Mouse (Mus musculus) hindbrain, embryonic 12.5 days (tissue): ENCODE results near the gene Copg2. TPM values are rescaled to one million over a fixed set of nuclear protein-coding genes. Genes with fewer than 3 reads are reported as not detected.

Experiments used
- ATAC-seq: fragments of 200-750 bp; cut with Nextera tagmentation; 2 replicates; pipeline ENCODE4 v1.8.0; 2017; ENCODE audit warnings: moderate TSS enrichment; ENCODE audit not compliant: low FRiP score
- H3K27ac ChIP-seq: fragments of 300-500 bp; sonication (generic); 2 replicates; pipeline ENCODE4 v1.5.1; 2016; ENCODE audit warnings: mild to moderate bottlenecking
- H3K27me3 ChIP-seq: fragments of 300-500 bp; sonication (generic); 2 replicates; pipeline ENCODE4 v1.6.1; 2016; ENCODE audit warnings: mild to moderate bottlenecking
- H3K36me3 ChIP-seq: fragments of 300-500 bp; sonication (generic); 2 replicates; pipeline ENCODE4 v1.6.1; 2016; ENCODE audit warnings: mild to moderate bottlenecking
- H3K4me1 ChIP-seq: fragments of 300-500 bp; sonication (generic); 2 replicates; pipeline ENCODE4 v1.6.1; 2016
- H3K4me2 ChIP-seq: fragments of 300-500 bp; sonication (generic); replicated peaks from 2 replicates; pipeline ENCODE4 v1.6.1; 2016; ENCODE audit warnings: mild to moderate bottlenecking
- H3K4me3 ChIP-seq: fragments of 300-500 bp; sonication (generic); 2 replicates; pipeline ENCODE4 v1.5.1; 2016; ENCODE audit warnings: mild to moderate bottlenecking
- H3K9ac ChIP-seq: fragments of 300-500 bp; sonication (generic); 2 replicates; pipeline ENCODE4 v1.6.1; 2016; ENCODE audit warnings: mild to moderate bottlenecking, moderate library complexity
- H3K9me3 ChIP-seq: fragments of 300-500 bp; sonication (generic); replicated peaks from 2 replicates; pipeline ENCODE4 v1.6.1; 2016; ENCODE audit warnings: mild to moderate bottlenecking
- WGBS: fragments of 180-500 bp; shearing (Covaris S2); methylation state at CpG from one replicate; pipeline ENCODE4 v1.1.7; 2016; 5-methylcytosine and 5-hydroxymethylcytosine counted together
- polyA plus RNA-seq: library from polyadenylated mRNA; unstranded; fragments of >200 nt; fragmentation: Nextera tagmentation; extraction: Ambion mirVana; gene quantifications from 2 replicates; pipeline ENCODE4 v1.2.1, GENCODE M21; 2016

The Copg2 gene
- polyA plus RNA-seq: 27.7 and 38.9 TPM in 2 replicates

DNA sequence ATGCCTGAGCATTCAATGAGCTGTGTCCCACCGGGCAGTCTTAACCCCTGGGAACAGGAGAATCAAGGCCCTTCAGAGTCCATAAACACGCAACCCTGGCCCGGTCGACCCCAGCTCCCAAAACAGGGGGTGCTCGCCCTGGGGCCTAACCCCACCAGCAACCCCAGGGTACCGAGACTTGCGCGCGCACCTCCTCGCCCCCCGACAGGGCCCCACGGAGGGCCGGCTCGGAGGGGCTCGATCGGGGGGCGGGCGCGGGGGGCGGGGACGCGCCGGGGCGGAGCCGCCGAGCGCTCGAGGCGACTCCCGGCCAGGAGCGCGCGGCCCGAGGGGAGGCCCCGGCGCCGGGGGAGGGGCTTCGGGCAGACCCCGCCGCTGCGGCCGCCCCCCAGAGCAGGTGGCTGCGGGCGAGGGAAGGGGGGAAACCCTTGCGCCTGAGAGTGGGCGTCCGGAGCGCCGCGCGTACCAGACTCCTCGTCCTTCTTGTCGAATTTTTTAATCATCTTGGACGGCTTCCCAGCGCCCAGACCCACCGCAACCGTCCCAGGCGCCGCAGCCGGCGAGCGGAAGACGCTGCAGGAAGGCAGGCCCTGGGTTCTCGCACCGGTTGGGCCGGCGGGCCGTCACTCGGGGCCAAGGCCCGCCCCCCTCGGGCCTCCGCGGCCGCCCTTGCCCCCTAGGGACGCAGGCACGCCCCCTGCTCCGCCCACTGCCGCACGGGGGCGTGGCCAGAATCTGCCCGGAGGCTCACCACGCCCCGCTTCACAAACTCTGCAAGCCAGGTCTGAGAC lies at the start of gene Copg2:
Gene Copg2, minus strand, starts transcription at position 600 of the 791 bp plus-strand sequence.
- peak; percentile 99 for ATAC-seq
- peaks cover 9% of the 10 kb centered on the region for H3K4me1 ChIP-seq
- peak within 1 kb of the TSS; percentile 67 for H3K4me3 ChIP-seq
- peak within 1 kb of the TSS; percentile 88 for H3K9ac ChIP-seq
- peaks cover 3% of the 10 kb centered on the region; the same call in 1 of the 2 replicates for H3K36me3 ChIP-seq
- under 1% methylated on average over 63 of the region's 83 CpGs for WGBS
- H3K4me2 ChIP-seq: peak within 1 kb of the TSS; percentile 58
- H3K27ac ChIP-seq: peak within 1 kb of the TSS; percentile 96
- no peaks in the 10 kb centered on the region for H3K9me3 ChIP-seq
- no peaks in the 10 kb centered on the region for H3K27me3 ChIP-seq

DNA sequence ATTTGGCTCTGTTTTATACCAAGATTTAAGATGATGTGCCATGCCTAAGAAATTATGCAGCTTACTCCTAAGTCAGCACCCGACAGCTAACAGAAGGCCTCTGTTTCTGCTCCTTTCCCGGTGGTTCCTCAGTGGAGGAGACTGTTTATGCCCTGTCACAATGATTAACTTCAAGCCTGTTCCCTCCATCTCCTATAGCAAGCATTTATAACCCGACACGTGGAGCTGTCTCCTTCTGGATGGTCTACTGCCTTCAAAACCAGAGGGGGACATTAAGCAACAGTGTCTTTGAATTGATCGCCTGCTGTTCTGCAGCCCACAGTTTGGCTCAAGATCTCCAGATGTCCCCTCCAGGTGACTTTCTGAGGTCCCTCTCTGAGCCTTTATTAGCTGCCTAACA lies 42.7 kb upstream of the Copg2 start:
- no peak overlapping the region for H3K9ac ChIP-seq
- H3K4me2 ChIP-seq: no peak overlapping the region
- WGBS: 72% methylated on average over 5 of the region's 5 CpGs
- H3K27ac ChIP-seq: no peak overlapping the region
- H3K36me3 ChIP-seq: no peaks in the 10 kb centered on the region
- no peaks in the 10 kb centered on the region for H3K9me3 ChIP-seq
- H3K27me3 ChIP-seq: no peaks in the 10 kb centered on the region
- no peak overlapping the region for H3K4me3 ChIP-seq
- ATAC-seq: no peak
- H3K4me1 ChIP-seq: no peaks in the 10 kb centered on the region

DNA sequence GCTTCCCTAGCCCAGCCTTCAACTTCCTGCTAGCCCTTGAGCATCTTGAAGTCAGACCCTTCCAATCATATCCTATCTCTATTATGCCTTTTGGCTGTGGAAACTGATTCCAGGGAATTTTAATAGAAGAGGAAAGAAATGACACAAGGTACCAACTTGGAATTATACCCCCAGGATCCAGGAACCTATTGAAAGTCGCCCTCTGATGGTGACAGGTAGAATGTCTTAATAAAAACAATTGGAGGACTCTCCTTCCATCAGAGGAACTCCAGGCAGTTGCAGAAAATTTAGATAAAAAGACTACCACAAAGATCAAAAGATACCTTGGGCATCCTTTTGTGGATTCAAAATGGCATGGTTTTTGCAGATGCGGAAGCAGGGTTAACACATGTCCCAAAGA lies 26.2 kb upstream of the Copg2 start:
- WGBS: 43% methylated on average over 2 of the region's 2 CpGs
- H3K27ac ChIP-seq: no peak overlapping the region
- H3K4me1 ChIP-seq: no peaks in the 10 kb centered on the region; the same call in 1 of the 2 replicates
- H3K4me2 ChIP-seq: no peak overlapping the region
- no peak overlapping the region for H3K9ac ChIP-seq
- no peak for ATAC-seq
- H3K9me3 ChIP-seq: no peaks in the 10 kb centered on the region
- H3K4me3 ChIP-seq: no peak overlapping the region
- H3K27me3 ChIP-seq: no peaks in the 10 kb centered on the region
- H3K36me3 ChIP-seq: no peaks in the 10 kb centered on the region

DNA sequence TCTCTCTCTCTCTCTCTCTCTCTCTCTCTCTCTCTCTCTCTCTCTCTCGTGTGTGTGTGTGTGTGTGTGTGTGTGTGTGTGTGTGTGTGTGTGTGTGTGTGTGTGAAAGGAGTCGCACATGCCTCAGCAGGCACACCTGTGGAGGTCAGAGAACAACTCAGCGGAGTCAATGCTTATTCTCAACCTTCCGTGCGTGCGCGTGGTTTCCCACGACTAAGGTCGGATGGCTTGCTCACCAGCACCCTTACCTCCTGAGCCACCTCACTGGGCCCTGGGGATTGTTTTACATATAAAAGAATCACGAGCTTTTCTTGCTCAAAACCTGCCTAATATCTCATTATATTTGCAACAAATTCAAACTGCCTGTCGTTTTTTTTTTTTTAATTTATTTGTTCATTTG lies 25.2 kb upstream of the Copg2 start:
- no peak overlapping the region for H3K9ac ChIP-seq

DNA sequence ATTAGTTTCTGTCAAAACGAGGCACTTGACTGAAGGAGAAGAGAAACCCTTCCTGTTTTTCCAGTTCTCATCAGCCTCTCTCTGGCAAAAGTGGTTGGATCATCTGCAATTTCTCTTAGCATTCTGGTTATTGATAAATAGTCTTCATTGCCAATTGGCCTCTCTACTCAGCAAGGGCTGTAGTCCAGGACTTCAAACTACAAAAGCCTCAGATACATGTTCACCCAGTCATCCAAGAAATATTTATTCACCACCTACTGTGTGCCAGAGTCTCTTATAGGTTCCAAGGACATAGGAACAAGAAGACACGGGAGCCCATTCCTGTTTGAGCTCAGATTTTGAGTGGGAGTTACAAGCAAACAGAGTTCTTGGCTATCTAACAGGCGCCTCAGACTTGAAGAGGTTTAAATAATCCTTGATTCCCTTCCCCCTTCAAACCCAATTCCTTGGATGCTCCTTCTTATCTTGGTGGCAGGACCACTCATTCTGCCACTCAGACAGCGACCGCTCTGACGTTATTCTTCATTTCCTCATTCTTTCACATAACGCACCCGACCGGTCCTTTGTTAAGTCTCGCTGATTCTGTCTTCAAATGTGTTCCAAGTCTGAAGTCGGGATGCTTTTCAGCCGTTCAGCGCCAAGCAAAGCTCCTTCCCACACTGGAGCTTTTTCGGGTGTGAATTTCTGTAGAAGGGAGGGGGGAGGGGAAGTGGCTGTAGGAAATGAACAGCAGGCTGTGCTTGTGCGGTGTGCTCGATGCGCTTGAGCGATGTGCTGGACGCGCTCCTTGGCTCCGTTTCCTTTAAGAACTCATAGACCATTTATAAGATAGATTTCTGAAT lies 24.5 kb upstream of the Copg2 start:
- no peak overlapping the region for H3K27ac ChIP-seq
- peak overlapping the region; percentile 41 for H3K4me2 ChIP-seq
- 0 out of 2 replicates have a peak overlapping the region, but pooled peaks have one; percentile 9 for H3K9ac ChIP-seq
- H3K4me1 ChIP-seq: no peaks in the 10 kb centered on the region; the same call in 1 of the 2 replicates
- no peaks in the 10 kb centered on the region for H3K36me3 ChIP-seq
- no peaks in the 10 kb centered on the region for H3K27me3 ChIP-seq
- no peaks in the 10 kb centered on the region for H3K9me3 ChIP-seq
- peak overlapping the region; percentile 10 for H3K4me3 ChIP-seq
- 45% methylated on average over 21 of the region's 21 CpGs for WGBS
- no peak for ATAC-seq

More for the DNA sequence above, 25.2 kb upstream of the Copg2 start:
- H3K4me1 ChIP-seq: no peaks in the 10 kb centered on the region; the same call in 1 of the 2 replicates
- H3K27ac ChIP-seq: no peak overlapping the region
- H3K4me2 ChIP-seq: no peak overlapping the region; the same call in 1 of the 2 replicates
- no peak overlapping the region for H3K4me3 ChIP-seq
- WGBS: 65% methylated on average over 10 of the region's 11 CpGs
- H3K27me3 ChIP-seq: no peaks in the 10 kb centered on the region
- no peaks in the 10 kb centered on the region for H3K9me3 ChIP-seq
- H3K36me3 ChIP-seq: no peaks in the 10 kb centered on the region
- ATAC-seq: no peak

DNA sequence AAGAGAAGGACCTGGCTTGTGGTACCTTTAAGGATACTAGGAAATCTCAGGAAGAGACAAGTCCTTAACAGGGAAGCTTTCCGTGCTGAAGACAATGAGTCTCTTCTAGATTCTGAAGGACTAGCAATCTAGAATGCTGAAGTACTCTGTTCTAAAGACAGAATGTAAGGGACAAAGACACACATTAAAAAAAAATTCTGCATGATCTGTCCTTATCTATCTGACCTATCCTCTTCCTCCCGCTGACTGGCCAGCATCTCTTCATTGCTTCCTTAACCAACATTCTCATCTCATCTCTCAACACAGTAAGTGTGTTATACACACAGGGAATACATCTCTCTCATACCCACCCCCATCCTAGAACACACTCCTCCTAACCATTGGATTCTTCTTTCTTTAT lies 18.9 kb upstream of the Copg2 start, which contains the start of gene Tsga13:
Gene Tsga13, minus strand, starts transcription at position 101 of the 400 bp plus-strand sequence.
- Histone ChIP-seq H3K27me3 (no peaks in the 10 kb centered on the region), H3K9ac (no peak within 1 kb of the TSS), H3K4me1 (no peaks in the 10 kb centered on the region), H3K9me3 (no peaks in the 10 kb centered on the region), H3K36me3 (no peaks in the 10 kb centered on the region), H3K4me3 (no peak within 1 kb of the TSS), H3K4me2 (no peak within 1 kb of the TSS), H3K27ac (no peak within 1 kb of the TSS)
- no peak for ATAC-seq
- 88% methylated on average over 2 of the region's 2 CpGs for WGBS

DNA sequence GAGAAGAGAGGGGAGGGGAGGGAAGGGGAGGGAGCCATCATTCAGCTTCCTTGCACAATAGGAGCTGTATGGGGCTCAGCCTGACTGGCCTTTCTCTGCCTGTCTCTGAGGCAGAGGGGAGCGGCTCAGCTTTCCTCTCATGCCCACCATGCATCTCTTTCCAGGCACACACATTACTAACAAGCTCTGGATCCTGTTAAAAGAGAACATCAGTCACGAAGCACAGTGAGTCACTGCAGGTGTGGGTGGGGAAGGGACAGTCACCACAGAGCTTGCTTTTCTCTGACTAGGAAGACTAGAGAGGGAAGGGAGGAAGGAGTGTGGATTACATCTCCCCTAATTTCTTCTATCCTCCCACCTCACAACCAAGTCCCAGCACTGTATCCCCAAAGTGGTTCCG lies 11.4 kb upstream of the Copg2 start:
- ATAC-seq: no peak

DNA sequence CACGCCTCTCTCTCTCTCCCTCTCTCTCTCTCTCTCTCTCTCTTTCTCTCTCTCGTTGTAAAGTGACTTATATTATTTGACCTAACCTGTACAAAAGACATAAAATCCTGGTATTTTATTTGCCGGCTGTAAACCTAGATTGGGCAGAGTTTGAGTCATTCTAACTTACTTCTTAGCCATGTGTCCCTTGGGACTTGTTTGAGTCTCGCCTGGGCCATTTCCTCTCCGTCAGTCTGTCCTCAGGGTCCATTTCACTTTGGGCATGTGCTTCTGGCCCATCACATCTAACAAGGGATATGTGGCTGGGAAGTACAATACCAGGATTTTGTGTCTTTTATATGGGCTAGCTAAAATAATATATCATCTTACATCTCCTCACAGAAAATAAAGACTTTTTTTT lies 8.3 kb upstream of the Copg2 start:
- Histone ChIP-seq H3K9me3 (no peaks in the 10 kb centered on the region), H3K4me1 (no peaks in the 10 kb centered on the region), H3K4me2 (no peak overlapping the region), H3K4me3 (no peak overlapping the region), H3K27ac (no peak overlapping the region), H3K27me3 (no peaks in the 10 kb centered on the region), H3K36me3 (no peaks in the 10 kb centered on the region), H3K9ac (no peak overlapping the region)
- 80% methylated on average over 5 of the region's 5 CpGs for WGBS
- no peak for ATAC-seq

More for the DNA sequence above, 11.4 kb upstream of the Copg2 start:
- Histone ChIP-seq H3K9ac (no peak overlapping the region), H3K9me3 (no peaks in the 10 kb centered on the region), H3K36me3 (no peaks in the 10 kb centered on the region), H3K4me1 (no peaks in the 10 kb centered on the region), H3K27me3 (no peaks in the 10 kb centered on the region), H3K4me3 (no peak overlapping the region), H3K4me2 (no peak overlapping the region), H3K27ac (no peak overlapping the region)
- 39% methylated on average over 3 of the region's 3 CpGs for WGBS

DNA sequence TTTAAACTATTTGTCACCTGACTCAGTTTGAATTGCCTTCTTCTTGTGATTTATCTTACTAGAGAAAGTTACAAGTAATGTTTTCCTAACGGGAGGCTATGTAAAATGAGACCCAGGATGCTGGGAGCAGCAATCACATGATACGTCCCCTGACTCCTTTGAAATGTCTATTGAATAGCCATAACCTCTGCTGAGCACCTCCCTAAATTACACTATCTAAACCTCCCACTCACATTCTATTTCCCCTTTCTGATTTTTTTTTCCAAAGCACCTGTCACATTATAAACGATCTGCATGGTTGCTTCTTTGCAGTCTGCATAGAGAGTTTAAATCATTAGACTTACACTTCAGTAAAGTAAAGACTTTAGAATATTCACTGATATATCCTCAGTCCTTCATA lies 7.4 kb upstream of the Copg2 start:
- no peak for ATAC-seq
- WGBS: 57% methylated on average over 3 of the region's 3 CpGs
- H3K36me3 ChIP-seq: no peaks in the 10 kb centered on the region

DNA sequence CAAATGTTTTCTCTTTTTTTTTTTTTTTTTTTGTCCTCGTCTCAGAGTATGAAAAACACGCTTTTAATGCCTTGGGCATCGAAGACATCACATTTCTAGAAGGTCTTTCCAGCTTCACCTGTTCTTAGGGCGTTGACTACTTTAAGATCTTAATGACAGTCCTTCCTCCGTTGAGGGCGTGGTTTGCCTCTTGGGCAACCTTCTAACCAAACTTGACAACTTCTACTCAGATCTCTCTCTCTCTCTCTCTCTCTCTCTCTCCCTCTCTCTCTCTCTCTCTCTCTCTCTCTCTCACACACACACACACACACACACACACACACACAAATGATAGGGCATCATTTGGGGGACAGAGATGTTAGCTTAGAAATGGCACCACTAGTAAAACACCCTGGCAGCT lies 926 bp upstream of the Copg2 start:
- peaks cover 9% of the 10 kb centered on the region for H3K4me1 ChIP-seq
- no peak overlapping the region for H3K27ac ChIP-seq
- no peaks in the 10 kb centered on the region for H3K9me3 ChIP-seq
- no peak overlapping the region for H3K4me2 ChIP-seq
- no peaks in the 10 kb centered on the region for H3K27me3 ChIP-seq
- WGBS: 75% methylated on average over 6 of the region's 6 CpGs
- no peak overlapping the region for H3K4me3 ChIP-seq
- no peak for ATAC-seq
- no peak overlapping the region for H3K9ac ChIP-seq
- H3K36me3 ChIP-seq: peaks cover under 1% of the 10 kb centered on the region; the same call in 1 of the 2 replicates

More for the DNA sequence above, 7.4 kb upstream of the Copg2 start:
- Histone ChIP-seq H3K27me3 (no peaks in the 10 kb centered on the region), H3K9me3 (no peaks in the 10 kb centered on the region), H3K4me3 (no peak overlapping the region), H3K9ac (no peak overlapping the region), H3K4me2 (no peak overlapping the region), H3K27ac (no peak overlapping the region), H3K4me1 (no peaks in the 10 kb centered on the region)

DNA sequence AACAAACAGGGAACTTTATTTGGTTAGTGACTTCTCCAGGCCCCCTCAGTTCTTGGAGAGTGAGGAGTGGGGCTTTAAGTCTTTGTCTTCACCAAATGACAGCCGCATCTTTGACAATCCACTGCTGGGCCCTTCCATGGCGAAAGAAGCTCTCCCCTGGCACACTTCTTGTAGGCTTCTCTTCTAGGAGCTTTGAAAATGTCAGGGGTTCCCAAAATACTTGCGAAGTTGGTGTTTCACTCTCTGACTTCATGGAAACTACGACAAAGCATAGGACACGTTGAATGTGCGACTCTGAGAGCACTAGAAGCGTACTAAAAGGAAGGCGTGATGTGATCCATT lies 363 bp upstream of the Copg2 start:
- Histone ChIP-seq H3K36me3 (peaks cover 3% of the 10 kb centered on the region; the same call in 1 of the 2 replicates), H3K4me2 (peak overlapping the region; percentile 58), H3K4me1 (peaks cover 9% of the 10 kb centered on the region), H3K9ac (peak overlapping the region; percentile 88; the same call in 1 of the 2 replicates), H3K4me3 (peak overlapping the region; percentile 67), H3K27me3 (no peaks in the 10 kb centered on the region), H3K9me3 (no peaks in the 10 kb centered on the region), H3K27ac (peak overlapping the region; percentile 96)
- ATAC-seq: no peak
- WGBS: 20% methylated on average over 8 of the region's 8 CpGs

DNA sequence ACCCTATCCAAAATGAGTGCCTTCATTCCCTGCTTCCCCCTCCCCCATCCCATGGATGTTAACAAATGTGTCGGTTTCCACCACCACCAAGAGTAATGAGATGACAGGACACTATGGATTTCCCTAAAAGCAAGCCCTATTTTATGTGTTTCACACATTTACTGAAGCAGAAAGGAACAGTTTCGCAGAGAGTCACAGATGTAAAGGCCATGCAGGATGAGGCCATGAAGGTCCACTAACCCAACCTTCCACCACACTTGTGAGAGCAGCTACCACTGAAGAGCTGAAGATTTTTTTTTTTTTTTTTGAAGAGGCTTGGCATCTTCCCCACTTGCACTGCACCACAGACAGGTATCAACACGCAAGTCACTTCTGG lies 787 bp downstream of the Copg2 start:
- Histone ChIP-seq H3K4me2 (peak overlapping the region; percentile 58), H3K27ac (peak overlapping the region; percentile 96), H3K4me3 (peak overlapping the region; percentile 67), H3K9me3 (no peaks in the 10 kb centered on the region), H3K9ac (peak overlapping the region; percentile 88), H3K27me3 (no peaks in the 10 kb centered on the region), H3K4me1 (peaks cover 9% of the 10 kb centered on the region), H3K36me3 (peaks cover 3% of the 10 kb centered on the region; the same call in 1 of the 2 replicates)
- no peak for ATAC-seq
- WGBS: 16% methylated on average over 3 of the region's 3 CpGs
